10 mouse cellular contexts compared by ENCODE assay signal in genomic region chr11:118456937-118457336, GRCm38 (mm10). TPM values are rescaled to one million over a fixed set of nuclear protein-coding genes. Genes with fewer than 3 reads are reported as not detected.
A peak's percentile ranks its signal among the peaks of the same experiment; 100 is the strongest.
DNase-seq lines count a peak whose midpoint lies in the region; ATAC-seq and TF ChIP-seq lines count a peak whose summit lies in the region.
"Had no signal": no experiment of that assay in that cellular context is flagged by ENCODE, and none has a peak within 500 bp of the region (broad histone marks: within the 10 kb centered on the region; RNA-seq: fewer than 3 reads in every experiment).

No protein-coding gene starts in this region.

- no peak for DNase-seq in forebrain, postnatal 0 days
- DNase-seq in forebrain, embryonic 11.5 days (ENCODE audit: low spot score) = no peak
- peak; percentile 42 for DNase-seq in lung, postnatal 0 days (ENCODE audit: low spot score)
- DNase-seq in lung, adult 2 months = no peak
- DNase-seq in left cerebral cortex, postnatal 14 days (ENCODE audit: low spot score in 2 of 2) = peak; percentile 68 to 83
- peak; percentile 19 for DNase-seq in splenic B cell, adult 2 months (ENCODE audit: low read depth, low spot score)
- no peak for DNase-seq in thymus, postnatal 14 days
- no peak for DNase-seq in spleen, postnatal 4 days (ENCODE audit: low spot score in 2 of 2)
- DNase-seq: kidney, adult 11 months had no signal

- no peak overlapping the region for H3K4me3 ChIP-seq in forebrain, postnatal 0 days (ENCODE audit: low read depth, low read length)
- H3K4me3 ChIP-seq in forebrain, embryonic 11.5 days (ENCODE audit: low read depth, low read length) = no peak overlapping the region
- H3K4me3 ChIP-seq in lung, postnatal 0 days (ENCODE audit: low read depth, low read length) = no peak overlapping the region
- H3K4me3 ChIP-seq in lung, adult 2 months (replicated peaks; ENCODE audit: extremely low read depth, low read depth, low read length) = no peak overlapping the region
- H3K4me3 ChIP-seq: limb, embryonic 13.5 days had no signal

- WGBS in forebrain, postnatal 0 days = 64% methylated on average over 11 of the region's 11 CpGs
- 79% methylated on average over 11 of the region's 11 CpGs for WGBS in forebrain, embryonic 11.5 days
- 71% methylated on average over 11 of the region's 11 CpGs for WGBS in lung, postnatal 0 days
- 71% methylated on average over 11 of the region's 11 CpGs for WGBS in lung, adult 2 months

- H3K27me3 ChIP-seq in forebrain, postnatal 0 days (ENCODE audit: insufficient read depth, low read length) = no peaks in the 10 kb centered on the region
- H3K27me3 ChIP-seq in forebrain, embryonic 11.5 days (ENCODE audit: control insufficient read depth, insufficient read depth, low read length) = no peaks in the 10 kb centered on the region
- H3K27me3 ChIP-seq in lung, postnatal 0 days (replicated peaks; ENCODE audit: insufficient read depth, low read length) = no peaks in the 10 kb centered on the region
- H3K27me3 ChIP-seq in splenic B cell, adult 2 months (ENCODE audit: control insufficient read depth, insufficient read depth, low read length, poor library complexity, severe bottlenecking) = no peaks in the 10 kb centered on the region
- H3K27me3 ChIP-seq: limb, embryonic 13.5 days had no signal

- no peak overlapping the region for H3K27ac ChIP-seq in forebrain, postnatal 0 days (ENCODE audit: low read depth, low read length)
- H3K27ac ChIP-seq in forebrain, embryonic 11.5 days (ENCODE audit: low read depth, low read length) = no peak overlapping the region
- no peak overlapping the region for H3K27ac ChIP-seq in lung, postnatal 0 days (ENCODE audit: low read length)
- H3K27ac ChIP-seq: limb, embryonic 13.5 days had no signal

- intact Hi-C loops in left cerebral cortex, postnatal 14 days (cut with DNase I) = loop anchor here (10.0 kb wide), 1 partner anchor 528 kb away; the partner anchor contains the start of gene Enpp7

- H3K4me1 ChIP-seq in forebrain, postnatal 0 days (ENCODE audit: insufficient read depth) = no peaks in the 10 kb centered on the region
- H3K4me1 ChIP-seq in forebrain, embryonic 11.5 days (replicated peaks; ENCODE audit: control insufficient read depth, insufficient read depth, low read length) = no peaks in the 10 kb centered on the region
- no peaks in the 10 kb centered on the region; the same call in 1 of the 2 replicates for H3K4me1 ChIP-seq in lung, postnatal 0 days (ENCODE audit: insufficient read depth, low read depth, low read length)
- H3K4me1 ChIP-seq in lung, adult 2 months (ENCODE audit: control insufficient read depth, insufficient read depth, low read length) = no peaks in the 10 kb centered on the region; the same call in none of the 2 replicates

- H3K4me2 ChIP-seq in forebrain, postnatal 0 days (ENCODE audit: low read depth) = no peak overlapping the region
- no peak overlapping the region for H3K4me2 ChIP-seq in forebrain, embryonic 11.5 days (ENCODE audit: low read depth, low read length, severe bottlenecking)
- no peak overlapping the region for H3K4me2 ChIP-seq in lung, postnatal 0 days (replicated peaks; ENCODE audit: low read depth, low read length)
- H3K4me2 ChIP-seq: limb, embryonic 13.5 days had no signal

- no peaks in the 10 kb centered on the region for H3K36me3 ChIP-seq in forebrain, postnatal 0 days (ENCODE audit: insufficient read depth)
- no peaks in the 10 kb centered on the region for H3K36me3 ChIP-seq in forebrain, embryonic 11.5 days (ENCODE audit: control insufficient read depth, insufficient read depth, low read length)
- no peaks in the 10 kb centered on the region for H3K36me3 ChIP-seq in lung, postnatal 0 days (ENCODE audit: insufficient read depth, low read length)
- H3K36me3 ChIP-seq in splenic B cell, adult 2 months (ENCODE audit: control insufficient read depth, insufficient read depth, low read length, poor library complexity, severe bottlenecking) = no peaks in the 10 kb centered on the region
- H3K36me3 ChIP-seq: limb, embryonic 13.5 days had no signal

- TF ChIP-seq EP300 in lung, postnatal 0 days (IDR thresholded peaks at IDR 0.05) = no peak

- ATAC-seq in forebrain, postnatal 0 days = peak; percentile 62; the same call in 1 of the 2 replicates
- no peak for ATAC-seq in forebrain, embryonic 11.5 days (replicated peaks; ENCODE audit: low FRiP score)
- peak; percentile 40 for ATAC-seq in lung, postnatal 0 days

- no peak for TF ChIP-seq CTCF in forebrain, postnatal 0 days (IDR thresholded peaks at IDR 0.05; ENCODE audit: low read depth)
- TF ChIP-seq CTCF in lung, postnatal 0 days (IDR thresholded peaks at IDR 0.05) = no peak
- no peak for TF ChIP-seq CTCF in lung, adult 2 months (IDR thresholded peaks at IDR 0.05; ENCODE audit: insufficient read depth, low read length)

- no peak overlapping the region for H3K9ac ChIP-seq in forebrain, postnatal 0 days
- H3K9ac ChIP-seq in forebrain, embryonic 11.5 days (ENCODE audit: low read length) = no peak overlapping the region
- H3K9ac ChIP-seq in lung, postnatal 0 days (replicated peaks; ENCODE audit: low read depth) = no peak overlapping the region
- H3K9ac ChIP-seq: limb, embryonic 13.5 days had no signal

- H3K9me3 ChIP-seq in forebrain, postnatal 0 days (ENCODE audit: low read length) = no peaks in the 10 kb centered on the region
- peaks cover 3% of the 10 kb centered on the region; the same call in 1 of the 2 replicates for H3K9me3 ChIP-seq in forebrain, embryonic 11.5 days (ENCODE audit: control insufficient read depth, low read length)
- no peaks in the 10 kb centered on the region for H3K9me3 ChIP-seq in lung, postnatal 0 days (ENCODE audit: low read length)

- TF ChIP-seq POLR2A in lung, adult 2 months (IDR thresholded peaks at IDR 0.05; ENCODE audit: borderline replicate concordance, extremely low read depth, low read depth, low read length) = no peak

RNA-seq across cellular contexts. Expression of gene Engase, which starts 19.7 kb away (rescaled TPM):
- 8.1 and 8.5 TPM in 2 replicates for total RNA-seq in forebrain, postnatal 0 days (2014; rRNA removed)
- polyA plus RNA-seq in forebrain, postnatal 0 days (2015; fragmentation: Nextera tagmentation; extraction: Ambion mirVana) = 4.2 and 5.7 TPM in 2 replicates
- polyA plus RNA-seq in forebrain, embryonic 11.5 days (2014; fragmentation: Nextera tagmentation; extraction: Ambion mirVana) = 9.0 and 10.6 TPM in 2 replicates
- 4.7 and 4.9 TPM in 2 replicates for polyA plus RNA-seq in lung, postnatal 0 days (2015; fragmentation: Nextera tagmentation; extraction: Ambion mirVana)
- 12.9 and 17.0 TPM in 2 replicates for polyA plus RNA-seq in lung, adult 2 months (2012; rRNA removed)
- total RNA-seq in left cerebral cortex, postnatal 14 days (2021) = 10 to 100 TPM; 13.3 to 13.6 TPM

RNA-seq across cellular contexts. Expression of gene C1qtnf1, which starts 28.9 kb away (rescaled TPM):
- 5.1 and 8.5 TPM in 2 replicates for total RNA-seq in forebrain, postnatal 0 days (2014; rRNA removed)
- 5.4 and 5.9 TPM in 2 replicates for polyA plus RNA-seq in forebrain, postnatal 0 days (2015; fragmentation: Nextera tagmentation; extraction: Ambion mirVana)
- 2.0 and 2.3 TPM in 2 replicates for polyA plus RNA-seq in forebrain, embryonic 11.5 days (2014; fragmentation: Nextera tagmentation; extraction: Ambion mirVana)
- polyA plus RNA-seq in lung, postnatal 0 days (2015; fragmentation: Nextera tagmentation; extraction: Ambion mirVana) = 7.2 and 9.1 TPM in 2 replicates
- 17.9 and 21.8 TPM in 2 replicates for polyA plus RNA-seq in lung, adult 2 months (2012; rRNA removed)
- total RNA-seq in left cerebral cortex, postnatal 14 days (2021) = 1 to 10 TPM; 6.8 to 9.8 TPM

RNA-seq across cellular contexts. Expression of gene Cant1, which starts 38.1 kb away (rescaled TPM):
- 38.6 and 52.4 TPM in 2 replicates for total RNA-seq in forebrain, postnatal 0 days (2014; rRNA removed)
- 27.8 and 31.6 TPM in 2 replicates for polyA plus RNA-seq in forebrain, postnatal 0 days (2015; fragmentation: Nextera tagmentation; extraction: Ambion mirVana)
- polyA plus RNA-seq in forebrain, embryonic 11.5 days (2014; fragmentation: Nextera tagmentation; extraction: Ambion mirVana) = 25.4 and 30.8 TPM in 2 replicates
- 21.3 and 22.5 TPM in 2 replicates for polyA plus RNA-seq in lung, postnatal 0 days (2015; fragmentation: Nextera tagmentation; extraction: Ambion mirVana)
- polyA plus RNA-seq in lung, adult 2 months (2012; rRNA removed) = 55.9 and 61.9 TPM in 2 replicates
- 10 to 100 TPM; 38.2 to 40.0 TPM for total RNA-seq in left cerebral cortex, postnatal 14 days (2021)

RNA-seq across cellular contexts. Expression of gene Lgals3bp, which starts 55.0 kb away (rescaled TPM):
- 15.5 and 15.6 TPM in 2 replicates for total RNA-seq in forebrain, postnatal 0 days (2014; rRNA removed)
- 13.7 and 16.4 TPM in 2 replicates for polyA plus RNA-seq in forebrain, postnatal 0 days (2015; fragmentation: Nextera tagmentation; extraction: Ambion mirVana)
- polyA plus RNA-seq in forebrain, embryonic 11.5 days (2014; fragmentation: Nextera tagmentation; extraction: Ambion mirVana) = 0.71 and 1.1 TPM in 2 replicates
- polyA plus RNA-seq in lung, postnatal 0 days (2015; fragmentation: Nextera tagmentation; extraction: Ambion mirVana) = 30.8 and 44.3 TPM in 2 replicates
- 259 and 311 TPM in 2 replicates for polyA plus RNA-seq in lung, adult 2 months (2012; rRNA removed)
- 10 to 100 TPM; 12.3 to 14.1 TPM for total RNA-seq in left cerebral cortex, postnatal 14 days (2021)

Comparison
In these comparisons a context has a peak if more than half of its experiments do, and no peak if none do; other contexts are left out.
1. DNase-seq: peak in lung, postnatal 0 days (single experiment), left cerebral cortex, postnatal 14 days (2 of 2) and splenic B cell, adult 2 months (single experiment); none in forebrain, postnatal 0 days (single experiment), forebrain, embryonic 11.5 days (single experiment), lung, adult 2 months (single experiment), thymus, postnatal 14 days (single experiment) and spleen, postnatal 4 days (0 of 2).